Mouse (Mus musculus) intestine, embryonic 14.5 days (tissue): Measurements from ENCODE around the gene Plcd3. TPM values are rescaled to one million over a fixed set of nuclear protein-coding genes. Genes with fewer than 3 reads are reported as not detected.

Experiments used
- ATAC-seq: fragments of 200-750 bp; cut with Nextera tagmentation; replicated peaks from 2 replicates; pipeline ENCODE4 v1.8.0; 2017; ENCODE audit warnings: low read depth, moderate number of reproducible peaks, moderate TSS enrichment, moderate library complexity; ENCODE audit not compliant: low FRiP score, low TSS enrichment
- DNase-seq: peaks from one replicate; pipeline ENCODE4 v3.0.0-alpha.2; 2018; ENCODE audit warnings: low spot score
- H3K27ac ChIP-seq: fragments of 300-500 bp; sonication (generic); 2 replicates; pipeline ENCODE4 v1.5.1; 2014; ENCODE audit warnings: low read depth, mild to moderate bottlenecking, control low read depth
- H3K27me3 ChIP-seq: fragments of 300-500 bp; sonication (generic); replicated peaks from 2 replicates; pipeline ENCODE4 v1.6.1; 2014; ENCODE audit warnings: low read length, control low read depth; ENCODE audit not compliant: control insufficient read depth, insufficient read depth
- H3K36me3 ChIP-seq: fragments of 300-500 bp; sonication (generic); 2 replicates; pipeline ENCODE4 v1.6.1; 2014; ENCODE audit warnings: low read length, control low read depth; ENCODE audit not compliant: control insufficient read depth, insufficient read depth
- H3K4me1 ChIP-seq: fragments of 300-500 bp; sonication (generic); replicated peaks from 2 replicates; pipeline ENCODE4 v1.6.1; 2014; ENCODE audit warnings: low read length, control low read depth, mixed read lengths; ENCODE audit not compliant: control insufficient read depth, insufficient read depth
- H3K4me2 ChIP-seq: fragments of 300-500 bp; sonication (generic); 2 replicates; pipeline ENCODE4 v1.6.1; 2014; ENCODE audit warnings: low read length
- H3K4me3 ChIP-seq: fragments of 300-500 bp; sonication (generic); 2 replicates; pipeline ENCODE4 v1.5.1; 2014; ENCODE audit warnings: low read depth, low read length, control low read depth, mixed read lengths
- H3K9ac ChIP-seq: fragments of 300-500 bp; sonication (generic); 2 replicates; pipeline ENCODE4 v1.6.1; 2014; ENCODE audit warnings: mild to moderate bottlenecking, low read length
- H3K9me3 ChIP-seq: fragments of 300-500 bp; sonication (generic); 2 replicates; pipeline ENCODE4 v1.6.1; 2016; ENCODE audit warnings: low read length, control low read depth; ENCODE audit not compliant: control insufficient read depth
- WGBS: fragments of 180-500 bp; shearing (Covaris S2); extraction: QIAGEN DNeasy Blood & Tissue Kit; methylation state at CpG from one replicate; pipeline ENCODE4 v1.1.7; 2014; 5-methylcytosine and 5-hydroxymethylcytosine counted together
- polyA plus RNA-seq: library from polyadenylated mRNA; unstranded; fragments of >200 nt; fragmentation: Nextera tagmentation; extraction: Ambion mirVana; gene quantifications from 2 replicates; pipeline ENCODE4 v1.2.1, GENCODE M21; 2014

Plcd3 gene
- polyA plus RNA-seq, 1 experiment from 2014 or later = 2.1 TPM

DNA sequence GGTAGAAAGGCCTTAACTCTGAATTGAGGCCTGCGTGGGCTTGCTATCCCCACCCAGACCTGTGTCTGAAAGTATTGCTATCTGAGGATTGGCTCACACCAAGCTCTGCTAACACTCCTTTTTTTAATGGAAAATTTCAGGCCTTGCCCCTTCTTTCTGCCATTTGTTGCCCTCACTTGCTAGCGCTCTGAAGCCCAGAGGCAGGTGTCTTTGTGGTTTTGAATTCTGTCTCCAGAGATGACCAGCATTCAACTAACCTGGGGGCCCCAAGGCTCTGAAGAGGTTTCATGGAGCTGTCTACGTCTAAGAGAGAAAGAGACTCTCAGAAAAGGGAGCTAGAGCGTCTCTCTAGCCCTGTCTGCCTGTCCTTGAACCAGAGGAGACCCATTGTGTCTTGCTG is 33.2 kb downstream of the Plcd3 start:
- Histone ChIP-seq H3K4me1 (no peaks in the 10 kb centered on the region), H3K36me3 (peaks cover 72% of the 10 kb centered on the region), H3K27ac (no peak overlapping the region), H3K4me2 (no peak overlapping the region), H3K4me3 (no peak overlapping the region), H3K27me3 (no peaks in the 10 kb centered on the region), H3K9me3 (no peaks in the 10 kb centered on the region), H3K9ac (no peak overlapping the region)
- 91% methylated on average over 4 of the region's 4 CpGs for WGBS
- DNase-seq = no peak
- ATAC-seq = no peak

DNA sequence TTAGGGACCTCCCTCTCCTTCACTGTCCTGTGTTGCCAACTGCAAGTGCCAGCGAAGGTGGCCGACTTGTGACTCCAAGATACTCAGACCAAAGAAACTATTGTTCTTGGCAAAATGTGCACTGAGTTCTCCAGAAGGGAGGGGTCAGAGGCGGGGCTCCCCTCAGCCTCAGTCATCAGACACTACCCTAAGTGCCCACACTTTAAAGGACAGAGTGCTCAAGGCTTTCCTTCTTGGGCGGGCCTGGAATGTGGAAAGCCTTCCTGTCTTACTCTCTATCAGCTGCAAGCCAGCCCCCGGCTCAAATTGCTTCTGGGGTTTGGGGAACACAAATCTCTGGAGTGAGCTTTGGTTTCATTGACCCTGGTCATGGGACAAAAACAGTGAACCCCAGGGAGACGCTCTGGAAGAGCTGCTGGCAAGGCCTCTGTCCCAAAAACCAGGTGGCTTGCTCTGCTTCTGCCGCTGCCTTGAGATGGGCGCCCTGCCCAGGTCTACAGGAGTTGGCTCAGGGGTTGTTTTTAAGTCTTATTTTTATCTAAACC is 33.9 kb downstream of the Plcd3 start:
- no peaks in the 10 kb centered on the region for H3K4me1 ChIP-seq
- DNase-seq = no peak
- no peaks in the 10 kb centered on the region for H3K9me3 ChIP-seq
- no peak overlapping the region for H3K9ac ChIP-seq
- WGBS = 72% methylated on average over 8 of the region's 8 CpGs
- no peak overlapping the region for H3K4me2 ChIP-seq
- no peak overlapping the region for H3K27ac ChIP-seq
- H3K36me3 ChIP-seq = peaks cover 76% of the 10 kb centered on the region
- no peak overlapping the region for H3K4me3 ChIP-seq
- ATAC-seq = no peak
- no peaks in the 10 kb centered on the region for H3K27me3 ChIP-seq

DNA sequence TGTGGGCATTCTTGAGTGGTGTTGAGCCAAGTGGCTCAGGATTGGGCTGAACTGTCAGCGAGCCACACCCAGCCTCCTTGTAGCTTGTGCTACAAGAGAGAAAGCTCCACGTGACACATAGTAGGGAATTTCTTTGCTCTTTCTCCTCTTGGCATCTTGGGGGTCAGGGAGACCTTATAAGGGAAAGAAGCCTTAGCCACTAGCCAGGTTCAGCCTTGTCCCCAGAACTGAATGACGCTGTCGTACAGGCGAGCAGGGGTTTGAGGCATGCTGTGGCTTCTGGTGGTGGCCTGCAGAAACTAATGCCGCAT is 34.5 kb downstream of the Plcd3 start:
- 95% methylated on average over 6 of the region's 6 CpGs for WGBS
- Histone ChIP-seq H3K9me3 (no peaks in the 10 kb centered on the region), H3K36me3 (peaks cover 80% of the 10 kb centered on the region), H3K4me2 (no peak overlapping the region), H3K4me3 (no peak overlapping the region), H3K9ac (no peak overlapping the region), H3K27me3 (no peaks in the 10 kb centered on the region), H3K4me1 (no peaks in the 10 kb centered on the region), H3K27ac (no peak overlapping the region)
- no peak for ATAC-seq
- DNase-seq = no peak

DNA sequence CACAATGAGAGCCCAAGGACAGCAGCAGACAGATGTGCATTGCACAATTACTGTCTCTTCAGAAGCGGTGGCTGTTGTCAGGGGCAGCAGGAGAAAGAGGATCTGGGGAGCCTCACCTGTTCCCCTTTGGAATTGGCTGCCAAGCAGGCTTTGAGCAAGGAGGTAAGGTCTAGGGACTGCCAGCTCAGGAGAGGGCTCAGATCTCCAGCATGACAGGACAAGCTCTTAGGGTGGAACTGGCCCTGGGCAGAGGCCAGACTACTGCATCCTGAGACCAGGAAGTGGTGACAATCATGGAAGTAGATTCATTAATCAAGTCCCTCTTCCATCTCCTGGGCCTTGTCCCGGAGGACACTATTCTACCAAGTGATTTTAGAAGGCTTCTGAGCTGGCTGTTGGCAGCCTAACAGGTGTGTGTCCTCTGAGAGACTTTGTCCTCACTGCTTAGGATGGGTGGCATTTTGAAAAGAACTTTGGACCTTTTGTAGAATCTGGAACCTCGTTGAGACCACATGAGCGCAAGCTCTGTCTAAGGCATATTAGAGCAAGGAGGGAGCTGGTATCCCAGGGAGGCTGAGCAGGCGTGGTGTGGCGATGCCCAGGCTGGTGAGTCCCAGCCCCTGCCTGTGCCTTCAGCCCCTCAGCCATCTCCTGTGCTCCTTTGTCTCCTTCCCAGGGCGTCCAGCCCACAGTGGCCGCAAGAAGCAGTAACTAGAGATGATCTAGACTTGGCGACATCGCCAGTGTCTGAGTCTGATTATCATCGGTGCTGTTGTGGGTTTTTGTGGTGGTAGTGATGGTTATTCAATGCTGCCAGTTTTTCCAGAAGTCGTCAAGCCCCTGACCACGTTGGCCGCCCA is 35.0 kb downstream of the Plcd3 start:
- H3K27me3 ChIP-seq = no peaks in the 10 kb centered on the region
- no peaks in the 10 kb centered on the region for H3K4me1 ChIP-seq
- ATAC-seq (no peak), DNase-seq (no peak)
- no peaks in the 10 kb centered on the region for H3K9me3 ChIP-seq
- H3K4me3 ChIP-seq = no peak overlapping the region
- H3K9ac ChIP-seq = no peak overlapping the region
- H3K36me3 ChIP-seq = peaks cover 86% of the 10 kb centered on the region
- no peak overlapping the region for H3K4me2 ChIP-seq
- H3K27ac ChIP-seq = no peak overlapping the region
- 98% methylated on average over 14 of the region's 14 CpGs for WGBS

DNA sequence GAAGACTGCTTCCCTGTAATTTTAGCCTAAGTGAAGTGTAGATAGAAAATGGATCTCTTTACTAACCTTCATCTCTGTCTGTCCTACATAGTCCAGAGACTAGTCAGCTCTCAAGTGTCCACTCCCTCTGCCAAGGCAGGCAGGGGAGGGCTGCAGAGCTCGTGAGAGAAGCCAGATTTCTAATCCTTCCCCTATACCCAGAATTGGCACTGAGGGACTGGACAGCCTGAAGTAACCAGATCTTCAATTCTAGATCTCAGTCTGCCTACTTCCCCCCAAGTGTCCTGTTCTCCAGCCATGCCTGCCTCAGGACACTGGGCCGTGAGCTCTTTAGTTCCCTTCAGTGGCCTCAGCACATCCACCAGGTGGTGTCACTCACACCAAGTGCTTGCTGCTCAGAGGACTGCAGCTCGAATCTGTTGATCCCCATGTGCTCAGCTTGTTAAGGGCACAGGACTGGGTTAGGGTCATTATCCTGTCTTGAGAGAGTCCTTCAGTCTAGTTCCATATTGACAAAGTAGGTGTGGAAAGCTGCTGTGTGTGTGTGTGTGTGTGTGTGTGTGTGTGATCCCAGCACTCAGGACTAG is 42.9 kb downstream of the Plcd3 start:
- peaks cover 86% of the 10 kb centered on the region for H3K36me3 ChIP-seq
- no peak for ATAC-seq

DNA sequence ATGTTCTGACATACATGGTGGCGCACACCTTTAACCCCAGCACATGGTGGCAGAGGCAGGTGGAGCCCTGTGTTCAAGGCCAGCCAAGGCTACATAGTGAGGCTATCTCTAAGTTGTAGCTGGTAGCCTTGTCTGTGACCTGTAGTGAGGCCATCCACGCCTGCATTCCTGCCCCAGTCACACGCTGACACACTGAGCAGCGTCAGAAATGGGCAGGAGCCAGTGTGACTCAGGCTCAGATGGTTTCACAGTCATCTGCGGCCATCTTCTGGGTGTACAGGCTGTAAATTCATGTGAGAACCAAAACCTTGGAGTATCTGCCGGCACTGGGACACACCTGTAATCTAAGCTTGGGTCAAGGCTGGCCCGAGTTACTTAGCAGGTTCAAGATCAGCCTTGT is 44.8 kb downstream of the Plcd3 start:
- no peak overlapping the region for H3K4me2 ChIP-seq
- peaks cover 91% of the 10 kb centered on the region for H3K36me3 ChIP-seq
- H3K4me1 ChIP-seq = no peaks in the 10 kb centered on the region
- no peaks in the 10 kb centered on the region for H3K9me3 ChIP-seq
- no peak overlapping the region for H3K4me3 ChIP-seq
- no peaks in the 10 kb centered on the region for H3K27me3 ChIP-seq
- ATAC-seq = no peak
- DNase-seq = no peak
- H3K27ac ChIP-seq = no peak overlapping the region
- 99% methylated on average over 7 of the region's 7 CpGs for WGBS
- no peak overlapping the region for H3K9ac ChIP-seq

More for the DNA sequence above, 42.9 kb downstream of the Plcd3 start:
- H3K9ac ChIP-seq = no peak overlapping the region
- no peaks in the 10 kb centered on the region for H3K27me3 ChIP-seq
- no peaks in the 10 kb centered on the region for H3K4me1 ChIP-seq
- H3K9me3 ChIP-seq = no peaks in the 10 kb centered on the region
- no peak overlapping the region for H3K4me2 ChIP-seq
- WGBS = 66% methylated on average over 3 of the region's 3 CpGs
- no peak overlapping the region for H3K4me3 ChIP-seq
- DNase-seq = no peak
- H3K27ac ChIP-seq = no peak overlapping the region

DNA sequence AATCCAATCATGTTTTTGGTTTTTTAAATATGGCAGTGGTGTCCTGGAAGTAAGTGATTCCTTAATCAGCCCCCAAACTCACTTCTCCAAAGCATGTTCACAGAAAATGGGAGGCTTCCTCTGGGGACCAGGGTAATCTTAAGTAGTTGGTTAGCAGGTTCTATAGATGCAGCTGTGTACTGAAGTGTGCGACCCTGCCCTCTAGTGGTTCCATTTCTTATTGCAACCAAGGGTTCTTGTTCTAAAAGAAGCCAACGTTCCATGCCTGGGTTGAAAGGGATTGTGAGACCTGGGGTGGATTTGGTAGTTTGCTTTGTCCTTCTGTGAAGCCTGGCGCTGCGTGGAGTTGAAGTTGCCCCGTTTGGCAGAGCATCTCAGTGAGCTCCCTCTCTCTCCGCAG is 46.7 kb downstream of the Plcd3 start:
- H3K9ac ChIP-seq = no peak overlapping the region
- no peak overlapping the region for H3K4me2 ChIP-seq
- ATAC-seq = no peak
- no peaks in the 10 kb centered on the region for H3K9me3 ChIP-seq
- no peak overlapping the region for H3K27ac ChIP-seq
- WGBS = 50% methylated on average over 6 of the region's 6 CpGs
- no peaks in the 10 kb centered on the region for H3K4me1 ChIP-seq
- H3K36me3 ChIP-seq = peaks cover 88% of the 10 kb centered on the region
- DNase-seq = peak; percentile 83
- H3K4me3 ChIP-seq = no peak overlapping the region
- no peaks in the 10 kb centered on the region for H3K27me3 ChIP-seq

DNA sequence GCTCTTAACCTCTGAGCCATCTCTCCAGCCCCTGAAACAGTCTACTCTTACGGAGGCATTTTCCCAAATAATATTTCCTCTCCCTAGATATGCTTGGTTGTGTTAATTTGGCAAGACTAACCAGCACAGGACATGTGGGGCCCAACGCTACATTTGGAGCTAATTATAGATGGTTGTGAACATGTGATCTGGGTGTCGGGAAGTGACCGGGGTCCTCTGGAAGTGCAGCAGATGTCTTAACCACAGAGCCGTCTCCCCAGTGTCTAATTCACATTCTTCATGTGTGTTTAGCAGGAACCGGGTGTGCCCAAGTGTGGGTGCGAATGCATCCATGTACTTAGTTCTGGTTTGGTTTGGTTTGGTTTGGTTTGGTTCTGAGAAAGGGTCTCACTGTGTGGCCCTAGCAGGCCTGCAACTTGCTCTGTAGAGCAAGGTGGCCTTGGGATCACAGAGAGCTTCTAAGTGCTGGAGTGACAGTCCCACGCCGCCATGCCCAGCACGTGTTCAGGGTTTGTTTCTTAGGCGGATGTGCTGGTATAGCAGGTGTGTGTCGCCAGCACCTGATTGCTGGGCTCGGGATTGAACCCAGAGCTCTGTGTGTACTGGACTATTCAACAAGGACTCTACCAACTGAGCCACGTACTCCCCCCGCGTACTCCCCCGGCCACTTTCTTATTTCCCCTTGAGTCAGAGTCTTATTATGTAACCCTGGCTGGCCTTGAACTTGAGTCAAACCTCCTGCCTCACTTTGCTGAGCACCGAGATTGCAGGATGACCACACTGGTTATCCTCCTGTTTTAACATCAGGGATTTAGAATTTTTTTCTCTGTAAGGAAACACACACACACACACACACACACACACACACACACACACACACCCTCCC is 48.0 kb downstream of the Plcd3 start:
- peaks cover 78% of the 10 kb centered on the region for H3K36me3 ChIP-seq

More for the DNA sequence above, 48.0 kb downstream of the Plcd3 start:
- H3K4me3 ChIP-seq = no peak overlapping the region
- H3K4me2 ChIP-seq = no peak overlapping the region
- no peaks in the 10 kb centered on the region for H3K9me3 ChIP-seq
- 93% methylated on average over 18 of the region's 18 CpGs for WGBS
- no peak overlapping the region for H3K27ac ChIP-seq
- no peaks in the 10 kb centered on the region for H3K4me1 ChIP-seq
- ATAC-seq = no peak
- DNase-seq = no peak
- no peaks in the 10 kb centered on the region for H3K27me3 ChIP-seq
- no peak overlapping the region for H3K9ac ChIP-seq
